ENCODE assay signal across 32 mouse cellular contexts in the genomic region with DNA sequence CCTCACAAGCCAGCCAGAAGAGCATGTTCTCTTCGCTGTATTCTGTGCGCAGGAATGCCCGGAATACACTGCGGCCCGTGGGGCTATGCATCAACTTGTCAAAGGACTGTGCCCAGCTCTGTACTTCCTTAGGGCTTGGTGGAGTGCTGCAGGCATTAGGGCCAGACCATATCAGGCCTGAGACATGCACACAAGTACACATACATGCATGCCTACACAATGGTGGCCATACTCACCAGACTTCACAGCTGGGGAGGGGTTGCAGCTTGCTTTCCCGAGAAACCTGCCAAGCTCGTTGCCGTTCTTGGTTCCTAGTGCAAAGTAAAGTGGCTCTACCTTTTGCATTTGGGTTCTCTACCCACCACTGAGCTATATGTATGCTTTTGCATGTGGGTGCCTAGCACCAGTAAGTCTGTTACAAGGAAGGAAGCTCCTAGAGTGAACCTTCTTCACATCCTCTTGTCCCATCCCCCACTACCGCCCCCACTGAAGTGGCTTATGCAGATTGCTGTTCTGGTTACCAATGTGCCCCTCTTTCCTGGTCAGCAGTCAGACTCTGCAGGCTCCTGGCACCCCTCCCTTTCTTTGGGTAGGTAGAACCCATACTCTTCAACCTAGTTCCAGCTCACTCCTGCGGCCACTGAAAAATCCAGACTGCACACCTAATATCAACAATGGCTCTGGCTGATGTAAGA. TPM values are rescaled to one million over a fixed set of nuclear protein-coding genes. Genes with fewer than 3 reads are reported as not detected.
DNase-seq lines count a peak whose midpoint lies in the region; ATAC-seq and TF ChIP-seq lines count a peak whose summit lies in the region.
"Had no signal": no experiment of that assay in that cellular context is flagged by ENCODE, and none has a peak within 500 bp of the region (broad histone marks: within the 10 kb centered on the region; RNA-seq: fewer than 3 reads in every experiment).

No protein-coding gene starts in this region.

- no peak overlapping the region for H3K9ac ChIP-seq in liver, embryonic 11.5 days (ENCODE audit: low read depth, low read length)
- no peak overlapping the region for H3K9ac ChIP-seq in stomach, postnatal 0 days (ENCODE audit: low read length)
- H3K9ac ChIP-seq: forebrain, embryonic 12.5 days; hindbrain, embryonic 12.5 days; intestine, embryonic 15.5 days; limb, embryonic 15.5 days; liver, embryonic 15.5 days; lung, embryonic 15.5 days; neural tube, embryonic 12.5 days had no signal

- H3K4me1 ChIP-seq in liver, embryonic 11.5 days (replicated peaks; ENCODE audit: control insufficient read depth, insufficient read depth, low read length) = no peaks in the 10 kb centered on the region; the same call in none of the 2 replicates
- H3K4me1 ChIP-seq in stomach, postnatal 0 days (replicated peaks; ENCODE audit: control insufficient read depth, insufficient read depth) = peaks cover 2% of the 10 kb centered on the region; the same call in 1 of the 2 replicates

- no peaks in the 10 kb centered on the region for H3K27me3 ChIP-seq in liver, embryonic 11.5 days (replicated peaks; ENCODE audit: control insufficient read depth, insufficient read depth, low read length)
- no peaks in the 10 kb centered on the region for H3K27me3 ChIP-seq in stomach, postnatal 0 days (ENCODE audit: control insufficient read depth, insufficient read depth, low read length)
- H3K27me3 ChIP-seq: hindbrain, embryonic 12.5 days; intestine, embryonic 15.5 days; limb, embryonic 15.5 days; lung, embryonic 15.5 days; neural tube, embryonic 12.5 days had no signal

- H3K4me3 ChIP-seq in liver, embryonic 11.5 days (ENCODE audit: low read depth, low read length) = no peak overlapping the region
- no peak overlapping the region for H3K4me3 ChIP-seq in stomach, postnatal 0 days (ENCODE audit: low read depth, low read length)
- H3K4me3 ChIP-seq: erythroblast, embryonic 14.5 days; forebrain, embryonic 12.5 days; hindbrain, embryonic 12.5 days; intestine, embryonic 15.5 days; limb, embryonic 10.5 days; limb, embryonic 15.5 days; liver, embryonic 15.5 days; lung, embryonic 15.5 days; myocyte; neural tube, embryonic 12.5 days had no signal

- no peak for TF ChIP-seq CTCF in stomach, postnatal 0 days (IDR thresholded peaks at IDR 0.05; ENCODE audit: low read depth)

- ATAC-seq in frontal cortex, adult (ENCODE audit: low TSS enrichment) = 0 out of 2 replicates have a peak, but pooled peaks have one; percentile 12
- ATAC-seq in liver, embryonic 11.5 days (replicated peaks; ENCODE audit: low FRiP score) = no peak
- ATAC-seq in stomach, postnatal 0 days (ENCODE audit: low FRiP score, low TSS enrichment) = no peak
- ATAC-seq: CD4-positive, CD25-positive, alpha-beta regulatory T cell, adult 4 months; hindbrain, postnatal 0 days; intestine, embryonic 15.5 days had no signal

- H3K36me3 ChIP-seq in liver, embryonic 11.5 days (ENCODE audit: control insufficient read depth, insufficient read depth, low read length) = peaks cover 9% of the 10 kb centered on the region
- H3K36me3 ChIP-seq in stomach, postnatal 0 days (ENCODE audit: control insufficient read depth, insufficient read depth, low read length) = 0 out of 2 replicates have a peak, but pooled peaks cover 3% of the 10 kb centered on the region
- H3K36me3 ChIP-seq: intestine, embryonic 15.5 days had no signal

- no peaks in the 10 kb centered on the region for H3K9me3 ChIP-seq in liver, embryonic 11.5 days (ENCODE audit: control insufficient read depth, low read length)
- no peaks in the 10 kb centered on the region for H3K9me3 ChIP-seq in stomach, postnatal 0 days (ENCODE audit: control insufficient read depth, low read length)
- H3K9me3 ChIP-seq: forebrain, embryonic 12.5 days; hindbrain, embryonic 12.5 days; intestine, embryonic 15.5 days; limb, embryonic 10.5 days; limb, embryonic 15.5 days; liver, embryonic 15.5 days; lung, embryonic 15.5 days; neural tube, embryonic 12.5 days had no signal

- H3K27ac ChIP-seq in liver, embryonic 11.5 days (ENCODE audit: low read depth, low read length) = no peak overlapping the region
- no peak overlapping the region for H3K27ac ChIP-seq in stomach, postnatal 0 days (replicated peaks)
- H3K27ac ChIP-seq: forebrain, embryonic 12.5 days; hindbrain, embryonic 12.5 days; hindbrain, postnatal 0 days; intestine, embryonic 15.5 days; kidney, postnatal 0 days; limb, embryonic 10.5 days; limb, embryonic 15.5 days; liver, embryonic 15.5 days; lung, embryonic 15.5 days; neural tube, embryonic 12.5 days had no signal

- no peak for DNase-seq in frontal cortex, postnatal 10 days (ENCODE audit: low spot score in 2 of 2)
- DNase-seq in liver, embryonic 11.5 days (ENCODE audit: low spot score) = peak; percentile 20
- no peak for DNase-seq in liver
- DNase-seq in thymus, postnatal 25 days = peak; percentile 30
- DNase-seq in thymus, postnatal 36 days = no peak
- peak; percentile 9 for DNase-seq in stomach, postnatal 0 days (ENCODE audit: low spot score)
- DNase-seq: adrenal gland, adult 8-10 months; cerebellum, adult 8-10 months; gastrocnemius, postnatal 25 days; heart, adult 18-20 months; heart, postnatal 14 days; kidney, adult 2 months; kidney, postnatal 4 days; lung, postnatal 36 days had no signal

- WGBS in liver, embryonic 11.5 days = 83% methylated on average over 10 of the region's 10 CpGs
- WGBS in stomach, postnatal 0 days = 78% methylated on average over 10 of the region's 10 CpGs

- TF ChIP-seq EP300 in stomach, postnatal 0 days (optimal IDR thresholded peaks at IDR 0.05) = no peak

- no peak overlapping the region for H3K4me2 ChIP-seq in liver, embryonic 11.5 days
- no peak overlapping the region for H3K4me2 ChIP-seq in stomach, postnatal 0 days (replicated peaks; ENCODE audit: low read depth)
- H3K4me2 ChIP-seq: forebrain, embryonic 12.5 days; hindbrain, embryonic 12.5 days; intestine, embryonic 15.5 days; limb, embryonic 15.5 days; liver, embryonic 15.5 days; lung, embryonic 15.5 days; midbrain, embryonic 11.5 days; neural tube, embryonic 12.5 days had no signal

RNA-seq across cellular contexts. Expression of gene Rgs19, which starts 4.2 kb away (rescaled TPM):
- 51.4 and 51.8 TPM in 2 replicates for polyA plus RNA-seq in liver, embryonic 11.5 days (2014; fragmentation: Nextera tagmentation; extraction: Ambion mirVana)
- polyA plus RNA-seq in stomach, postnatal 0 days (2015; fragmentation: Nextera tagmentation; extraction: Ambion mirVana) = 20.0 and 24.6 TPM in 2 replicates

RNA-seq across cellular contexts. Expression of gene Lkaaear1, which starts 8.6 kb away (rescaled TPM):
- polyA plus RNA-seq in liver, embryonic 11.5 days (2014; fragmentation: Nextera tagmentation; extraction: Ambion mirVana) = not detected in 2 replicates
- not detected in 2 replicates for polyA plus RNA-seq in stomach, postnatal 0 days (2015; fragmentation: Nextera tagmentation; extraction: Ambion mirVana)
- polyA plus RNA-seq: CD4-positive, CD25-positive, alpha-beta regulatory T cell, adult 4 months; embryonic facial prominence, embryonic 14.5 days; erythroblast, embryonic 14.5 days; forebrain, embryonic 12.5 days; heart, embryonic 14.5 days; hindbrain, embryonic 12.5 days; hindbrain, postnatal 0 days; intestine, embryonic 15.5 days; kidney, adult 2 months; kidney, postnatal 0 days; limb, embryonic 10.5 days; limb, embryonic 15.5 days; liver, embryonic 15.5 days; lung, embryonic 15.5 days; midbrain, embryonic 11.5 days; midbrain, postnatal 0 days; myocyte; neural tube, embryonic 12.5 days had no signal

RNA-seq across cellular contexts. Expression of gene Tcea2, which starts 9.5 kb away (rescaled TPM):
- polyA plus RNA-seq in liver, embryonic 11.5 days (2014; fragmentation: Nextera tagmentation; extraction: Ambion mirVana) = 8.1 and 12.1 TPM in 2 replicates
- 12.7 and 13.4 TPM in 2 replicates for polyA plus RNA-seq in stomach, postnatal 0 days (2015; fragmentation: Nextera tagmentation; extraction: Ambion mirVana)
- polyA plus RNA-seq: erythroblast, embryonic 14.5 days had no signal

RNA-seq across cellular contexts. Expression of gene Sox18, which starts 18.2 kb away (rescaled TPM):
- 16.1 and 19.4 TPM in 2 replicates for polyA plus RNA-seq in liver, embryonic 11.5 days (2014; fragmentation: Nextera tagmentation; extraction: Ambion mirVana)
- 14.0 and 14.1 TPM in 2 replicates for polyA plus RNA-seq in stomach, postnatal 0 days (2015; fragmentation: Nextera tagmentation; extraction: Ambion mirVana)
- polyA plus RNA-seq: CD4-positive, CD25-positive, alpha-beta regulatory T cell, adult 4 months had no signal

RNA-seq across cellular contexts. Expression of gene Oprl1, which starts 25.2 kb away (rescaled TPM):
- polyA plus RNA-seq in liver, embryonic 11.5 days (2014; fragmentation: Nextera tagmentation; extraction: Ambion mirVana) = 2.0 and 3.2 TPM in 2 replicates
- 0.52 and 0.80 TPM in 2 replicates for polyA plus RNA-seq in stomach, postnatal 0 days (2015; fragmentation: Nextera tagmentation; extraction: Ambion mirVana)
- polyA plus RNA-seq: CD4-positive, CD25-positive, alpha-beta regulatory T cell, adult 4 months; erythroblast, embryonic 14.5 days; myocyte had no signal

Comparison
In these comparisons a context has a peak if more than half of its experiments do, and no peak if none do; other contexts are left out.
1. DNase-seq: peak in liver, embryonic 11.5 days (single experiment), thymus, postnatal 25 days (single experiment) and stomach, postnatal 0 days (single experiment); none in frontal cortex, postnatal 10 days (0 of 2), liver (single experiment) and thymus, postnatal 36 days (0 of 2).